8 mouse cellular contexts compared by ENCODE assay signal in genomic region chr12:102319899-102320298, GRCm38 (mm10). TPM values are rescaled to one million over a fixed set of nuclear protein-coding genes. Genes with fewer than 3 reads are reported as not detected.
DNase-seq lines count a peak whose midpoint lies in the region; ATAC-seq lines count a peak whose summit lies in the region.
"Had no signal": no experiment of that assay in that cellular context is flagged by ENCODE, and none has a peak within 500 bp of the region (broad histone marks: within the 10 kb centered on the region; RNA-seq: fewer than 3 reads in every experiment).

No protein-coding gene starts in this region.

- H3K27ac ChIP-seq in heart, embryonic 12.5 days (ENCODE audit: poor library complexity, severe bottlenecking) = peak overlapping the region; percentile 57
- H3K27ac ChIP-seq in forebrain, embryonic 12.5 days = no peak overlapping the region

- H3K4me2 ChIP-seq in heart, embryonic 12.5 days = no peak overlapping the region
- H3K4me2 ChIP-seq in forebrain, embryonic 12.5 days = no peak overlapping the region

- no peaks in the 10 kb centered on the region for H3K9me3 ChIP-seq in heart, embryonic 12.5 days (replicated peaks)
- no peaks in the 10 kb centered on the region for H3K9me3 ChIP-seq in forebrain, embryonic 12.5 days

- peaks cover 36% of the 10 kb centered on the region for H3K4me1 ChIP-seq in heart, embryonic 12.5 days (replicated peaks)
- H3K4me1 ChIP-seq in forebrain, embryonic 12.5 days = peaks cover 4% of the 10 kb centered on the region; the same call in 1 of the 2 replicates

- peaks cover 9% of the 10 kb centered on the region for H3K36me3 ChIP-seq in heart, embryonic 12.5 days
- H3K36me3 ChIP-seq in forebrain, embryonic 12.5 days (replicated peaks) = no peaks in the 10 kb centered on the region

- DNase-seq in T-cell, adult 2 months (ENCODE audit: low spot score) = peak; percentile 15
- DNase-seq in kidney, postnatal 25 days = peak; percentile 57 to 62
- peak; percentile 60 to 62 for DNase-seq in lung, postnatal 4 days
- no peak for DNase-seq in thymus, postnatal 36 days
- DNase-seq: cerebellum, postnatal 14 days had no signal

- H3K4me3 ChIP-seq in heart, embryonic 12.5 days = no peak overlapping the region
- no peak overlapping the region for H3K4me3 ChIP-seq in forebrain, embryonic 12.5 days (replicated peaks)

- 0 out of 2 replicates have a peak, but pooled peaks have one; percentile 33 for ATAC-seq in heart, embryonic 12.5 days (ENCODE audit: insufficient number of reproducible peaks, low FRiP score)
- no peak for ATAC-seq in megakaryocyte-erythroid progenitor cell, adult 5-6 weeks (replicated peaks; ENCODE audit: low FRiP score, low TSS enrichment, poor library complexity, severe bottlenecking)
- ATAC-seq in forebrain, embryonic 12.5 days (ENCODE audit: low FRiP score) = no peak

- H3K9ac ChIP-seq in heart, embryonic 12.5 days = no peak overlapping the region
- no peak overlapping the region for H3K9ac ChIP-seq in forebrain, embryonic 12.5 days

- H3K27me3 ChIP-seq in heart, embryonic 12.5 days (replicated peaks) = no peaks in the 10 kb centered on the region
- no peaks in the 10 kb centered on the region for H3K27me3 ChIP-seq in forebrain, embryonic 12.5 days

- 38% methylated on average over 2 of the region's 2 CpGs for WGBS in heart, embryonic 12.5 days
- WGBS in forebrain, embryonic 12.5 days = 89% methylated on average over 2 of the region's 2 CpGs

RNA-seq across cellular contexts. Expression of gene Rin3, which starts 37.1 kb away (rescaled TPM):
- polyA plus RNA-seq in heart, embryonic 12.5 days (2016; fragmentation: Nextera tagmentation; extraction: Ambion mirVana) = 9.9 and 10.3 TPM in 2 replicates
- 30.2 and 32.2 TPM in 2 replicates for total RNA-seq in megakaryocyte-erythroid progenitor cell, adult 5-6 weeks (2014; fragmentation: Nextera tagmentation)
- 4.5 and 14.7 TPM in 2 replicates for total RNA-seq in megakaryocyte-erythroid progenitor cell, adult 5-6 weeks (2017)
- 2.2 and 2.9 TPM in 2 replicates for polyA plus RNA-seq in forebrain, embryonic 12.5 days (2016; fragmentation: Nextera tagmentation; extraction: Ambion mirVana)

Comparison
In these comparisons a context has a peak if more than half of its experiments do, and no peak if none do; other contexts are left out.
1. DNase-seq: peak in T-cell, adult 2 months (single experiment), kidney, postnatal 25 days (2 of 2) and lung, postnatal 4 days (2 of 2); none in thymus, postnatal 36 days (0 of 2).